Mouse (Mus musculus): ENCODE results near the gene BC049715. TPM values are rescaled to one million over a fixed set of nuclear protein-coding genes. Genes with fewer than 3 reads are reported as not detected.
"Not testable (repeated sequence)": the region's sequence is repeated elsewhere in the genome, so short reads cannot be mapped to it uniquely, and the experiment has no call there.

The BC049715 gene
- polyA plus RNA-seq, 2 experiments: 0.73 to 1.9 TPM

- DNase-seq (ENCODE audit: low spot score) (no peak), ATAC-seq (ENCODE audit: low FRiP score, low read depth) (no peak)
- Histone ChIP-seq H3K4me1 (ENCODE audit: control insufficient read depth, insufficient read depth, low read length) (peaks cover 5% of the 10 kb centered on the region), H3K4me2 (replicated peaks; ENCODE audit: low read depth, low read length, severe bottlenecking) (no peak overlapping the region), H3K36me3 (ENCODE audit: control insufficient read depth, insufficient read depth, low read length) (no peaks in the 10 kb centered on the region), H3K4me3 (replicated peaks; ENCODE audit: low read length) (no peak overlapping the region), H3K27me3 (ENCODE audit: control insufficient read depth, insufficient read depth, low read length) (no peaks in the 10 kb centered on the region), H3K9me3 (ENCODE audit: control insufficient read depth, low read length) (no peaks in the 10 kb centered on the region), H3K9ac (ENCODE audit: low read depth, low read length, severe bottlenecking) (no peak overlapping the region), H3K27ac (replicated peaks; ENCODE audit: low read depth, low read length) (no peak overlapping the region)
- 42% methylated on average over 8 of the region's 8 CpGs for WGBS
- TF ChIP-seq POLR2A (IDR thresholded peaks at IDR 0.05; ENCODE audit: borderline replicate concordance, extremely low read depth, insufficient read depth, insufficient read length): no peak
Observed at GRCm38 (mm10) chr6:136881678-136882077, 54.3 kb downstream of the BC049715 start.

DNA sequence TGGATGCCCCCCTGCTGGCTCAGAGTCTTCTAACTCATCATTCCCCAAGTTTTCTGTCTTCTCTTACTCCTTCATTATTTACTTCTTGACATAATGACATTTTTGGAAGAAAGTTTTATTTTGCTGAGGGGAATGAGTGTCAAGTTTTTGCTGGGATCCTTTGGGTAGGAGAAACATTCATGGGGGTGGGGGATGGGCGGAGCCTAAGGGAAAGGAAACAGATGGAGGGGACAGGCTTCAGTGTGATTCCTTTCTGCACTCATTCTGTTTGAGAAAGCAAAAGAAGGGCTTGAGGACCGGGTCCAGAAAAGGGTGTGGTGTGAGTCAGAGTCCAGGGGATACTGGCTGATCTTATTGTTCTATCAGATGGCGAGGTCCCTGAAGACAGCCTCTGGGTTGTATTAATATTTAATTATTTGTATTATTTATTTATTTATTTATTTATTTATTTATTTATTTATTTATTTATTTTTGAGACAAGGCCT is 56.0 kb downstream of the BC049715 start:
- DNase-seq (ENCODE audit: low spot score): no peak
- Histone ChIP-seq H3K27ac (replicated peaks; ENCODE audit: low read depth, low read length) (no peak overlapping the region), H3K27me3 (ENCODE audit: control insufficient read depth, insufficient read depth, low read length) (no peaks in the 10 kb centered on the region), H3K4me3 (replicated peaks; ENCODE audit: low read length) (no peak overlapping the region), H3K4me2 (replicated peaks; ENCODE audit: low read depth, low read length, severe bottlenecking) (no peak overlapping the region), H3K4me1 (ENCODE audit: control insufficient read depth, insufficient read depth, low read length) (peaks cover 5% of the 10 kb centered on the region), H3K9ac (ENCODE audit: low read depth, low read length, severe bottlenecking) (no peak overlapping the region), H3K9me3 (ENCODE audit: control insufficient read depth, low read length) (no peaks in the 10 kb centered on the region), H3K36me3 (ENCODE audit: control insufficient read depth, insufficient read depth, low read length) (no peaks in the 10 kb centered on the region)
- 88% methylated on average over 3 of the region's 3 CpGs for WGBS
- no peak for TF ChIP-seq POLR2A (IDR thresholded peaks at IDR 0.05; ENCODE audit: borderline replicate concordance, extremely low read depth, insufficient read depth, insufficient read length)
- peak; percentile 26; the same call in 1 of the 2 replicates for ATAC-seq (ENCODE audit: low FRiP score, low read depth)

DNA sequence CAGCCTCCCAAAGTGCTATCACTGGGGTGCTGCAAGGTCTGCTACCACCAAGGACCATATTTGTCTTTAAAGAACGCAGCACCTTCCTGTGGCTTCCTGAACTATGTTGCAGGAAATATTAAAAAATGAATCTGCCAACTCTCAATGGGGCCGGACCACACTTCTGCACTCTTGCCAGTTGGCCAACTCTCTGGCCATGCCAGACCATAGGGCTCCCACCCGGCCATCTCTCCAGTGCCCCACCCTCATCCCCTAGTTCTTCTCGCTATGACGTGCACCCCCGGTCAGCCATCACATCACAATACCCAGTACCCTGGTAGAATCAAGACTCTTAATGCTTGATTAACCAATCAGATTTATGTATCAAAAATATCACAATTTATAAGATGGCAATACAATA is 56.5 kb downstream of the BC049715 start:
- Histone ChIP-seq H3K9me3 (ENCODE audit: control insufficient read depth, low read length) (no peaks in the 10 kb centered on the region), H3K4me2 (replicated peaks; ENCODE audit: low read depth, low read length, severe bottlenecking) (no peak overlapping the region), H3K9ac (ENCODE audit: low read depth, low read length, severe bottlenecking) (no peak overlapping the region), H3K27me3 (ENCODE audit: control insufficient read depth, insufficient read depth, low read length) (no peaks in the 10 kb centered on the region), H3K36me3 (ENCODE audit: control insufficient read depth, insufficient read depth, low read length) (no peaks in the 10 kb centered on the region), H3K4me1 (ENCODE audit: control insufficient read depth, insufficient read depth, low read length) (peaks cover 5% of the 10 kb centered on the region), H3K27ac (replicated peaks; ENCODE audit: low read depth, low read length) (no peak overlapping the region), H3K4me3 (replicated peaks; ENCODE audit: low read length) (no peak overlapping the region)
- ATAC-seq (ENCODE audit: low FRiP score, low read depth) (no peak), DNase-seq (ENCODE audit: low spot score) (no peak)
- 94% methylated on average over 6 of the region's 6 CpGs for WGBS
- TF ChIP-seq POLR2A (IDR thresholded peaks at IDR 0.05; ENCODE audit: borderline replicate concordance, extremely low read depth, insufficient read depth, insufficient read length): no peak

DNA sequence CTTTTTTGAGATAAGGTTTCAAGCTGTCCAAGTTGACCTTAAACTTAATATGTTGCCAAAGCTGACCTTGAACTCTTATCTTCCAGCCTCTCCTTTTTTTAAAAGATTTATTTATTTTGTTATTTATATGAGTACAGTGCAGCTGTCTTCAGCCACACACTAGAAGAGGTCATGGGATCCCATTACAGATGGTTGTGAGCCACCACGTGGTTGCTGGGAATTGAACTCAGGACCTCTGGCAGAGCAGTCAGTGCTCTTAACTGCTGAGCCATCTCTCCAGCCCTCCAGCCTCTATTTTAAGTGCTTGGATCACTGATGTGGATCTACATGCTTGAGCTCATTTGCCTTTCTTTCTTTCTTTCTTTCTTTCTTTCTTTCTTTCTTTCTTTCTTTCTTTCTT is 57.3 kb downstream of the BC049715 start:
- not testable (repeated sequence) for H3K36me3 ChIP-seq (ENCODE audit: control insufficient read depth, insufficient read depth, low read length); ATAC-seq (ENCODE audit: low FRiP score, low read depth); H3K4me3 ChIP-seq (replicated peaks; ENCODE audit: low read length); H3K27me3 ChIP-seq (ENCODE audit: control insufficient read depth, insufficient read depth, low read length); H3K4me2 ChIP-seq (replicated peaks; ENCODE audit: low read depth, low read length, severe bottlenecking); H3K4me1 ChIP-seq (ENCODE audit: control insufficient read depth, insufficient read depth, low read length); H3K9ac ChIP-seq (ENCODE audit: low read depth, low read length, severe bottlenecking); H3K27ac ChIP-seq (replicated peaks; ENCODE audit: low read depth, low read length); H3K9me3 ChIP-seq (ENCODE audit: control insufficient read depth, low read length); DNase-seq (ENCODE audit: low spot score)
- WGBS: 36% methylated on average over 1 of the region's 1 CpGs

GRCm38 (mm10) chr6:136887854-136888253 is 60.4 kb downstream of the BC049715 start:
- Histone ChIP-seq H3K4me3 (replicated peaks; ENCODE audit: low read length) (no peak overlapping the region), H3K36me3 (ENCODE audit: control insufficient read depth, insufficient read depth, low read length) (no peaks in the 10 kb centered on the region), H3K4me1 (ENCODE audit: control insufficient read depth, insufficient read depth, low read length) (no peaks in the 10 kb centered on the region; the same call in 1 of the 2 replicates), H3K9ac (ENCODE audit: low read depth, low read length, severe bottlenecking) (no peak overlapping the region), H3K4me2 (replicated peaks; ENCODE audit: low read depth, low read length, severe bottlenecking) (no peak overlapping the region), H3K9me3 (ENCODE audit: control insufficient read depth, low read length) (no peaks in the 10 kb centered on the region), H3K27ac (replicated peaks; ENCODE audit: low read depth, low read length) (no peak overlapping the region), H3K27me3 (ENCODE audit: control insufficient read depth, insufficient read depth, low read length) (no peaks in the 10 kb centered on the region)
- ATAC-seq (ENCODE audit: low FRiP score, low read depth) (no peak), DNase-seq (ENCODE audit: low spot score) (no peak)
- 54% methylated on average over 9 of the region's 9 CpGs for WGBS
- TF ChIP-seq POLR2A (IDR thresholded peaks at IDR 0.05; ENCODE audit: borderline replicate concordance, extremely low read depth, insufficient read depth, insufficient read length): no peak

DNA sequence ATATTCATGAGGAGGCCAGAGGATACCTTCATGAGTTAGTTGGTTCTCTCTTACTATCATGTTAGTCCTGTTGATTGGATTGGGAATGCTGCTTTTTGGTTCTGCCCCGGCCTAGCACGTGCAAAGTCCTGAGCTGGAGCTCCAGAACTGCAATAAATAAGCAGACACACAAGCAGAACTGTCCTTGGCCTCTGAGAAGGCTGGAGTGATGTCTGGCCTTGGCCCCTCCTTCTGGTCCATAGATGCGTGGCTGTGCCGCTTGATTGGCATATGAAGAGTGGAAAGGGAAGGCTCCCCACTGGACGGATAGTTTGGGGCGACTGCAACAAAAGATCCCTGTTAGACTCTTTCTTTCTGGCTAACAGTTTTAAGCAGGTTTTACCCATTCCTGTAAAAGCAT is 61.6 kb downstream of the BC049715 start:
- DNase-seq (ENCODE audit: low spot score) (no peak), ATAC-seq (ENCODE audit: low FRiP score, low read depth) (no peak)
- 89% methylated on average over 6 of the region's 6 CpGs for WGBS
- no peak overlapping the region for H3K27ac ChIP-seq (replicated peaks; ENCODE audit: low read depth, low read length)
- H3K9ac ChIP-seq (ENCODE audit: low read depth, low read length, severe bottlenecking): no peak overlapping the region
- no peaks in the 10 kb centered on the region for H3K36me3 ChIP-seq (ENCODE audit: control insufficient read depth, insufficient read depth, low read length)
- no peak overlapping the region for H3K4me2 ChIP-seq (replicated peaks; ENCODE audit: low read depth, low read length, severe bottlenecking)
- H3K4me3 ChIP-seq (replicated peaks; ENCODE audit: low read length): no peak overlapping the region
- peaks cover 8% of the 10 kb centered on the region for H3K4me1 ChIP-seq (ENCODE audit: control insufficient read depth, insufficient read depth, low read length)
- no peaks in the 10 kb centered on the region for H3K9me3 ChIP-seq (ENCODE audit: control insufficient read depth, low read length)
- no peak for TF ChIP-seq POLR2A (IDR thresholded peaks at IDR 0.05; ENCODE audit: borderline replicate concordance, extremely low read depth, insufficient read depth, insufficient read length)
- H3K27me3 ChIP-seq (ENCODE audit: control insufficient read depth, insufficient read depth, low read length): no peaks in the 10 kb centered on the region

Measured in limb, embryonic 14.5 days (tissue).